Mouse (Mus musculus): ENCODE data around the gene Ppfibp2. TPM values are rescaled to one million over a fixed set of nuclear protein-coding genes. Genes with fewer than 3 reads are reported as not detected.

The Ppfibp2 gene
- polyA plus RNA-seq, 1 experiment = 0.60 TPM

DNA sequence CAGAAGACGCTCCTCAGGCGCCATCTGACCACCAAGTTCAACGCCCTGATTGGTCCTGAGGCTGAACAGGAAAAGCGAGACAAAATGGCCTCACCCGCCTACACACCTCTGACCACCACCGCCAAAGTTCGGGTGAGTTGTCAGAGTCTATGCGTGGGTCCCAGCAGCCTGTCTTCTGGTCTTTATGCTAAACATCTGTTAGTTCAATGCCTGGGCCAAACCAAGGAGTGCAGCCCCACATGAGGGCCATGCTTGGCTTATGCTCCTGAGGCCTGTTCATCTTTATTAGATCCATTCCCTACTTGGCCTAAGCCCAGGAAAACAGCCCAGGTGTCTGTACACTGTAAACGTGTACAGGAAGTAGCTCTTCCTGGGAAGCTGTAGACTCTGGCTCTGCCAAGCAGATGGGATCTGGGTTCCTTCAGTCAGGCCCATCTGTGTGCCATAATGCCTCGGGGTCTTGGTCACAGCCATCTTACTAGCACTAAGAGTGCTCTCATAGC is 148.0 kb downstream of the Ppfibp2 start:
- no peak overlapping the region for H3K4me2 ChIP-seq (ENCODE audit: low read depth)
- no peaks in the 10 kb centered on the region for H3K36me3 ChIP-seq (ENCODE audit: control insufficient read depth, insufficient read depth)

DNA sequence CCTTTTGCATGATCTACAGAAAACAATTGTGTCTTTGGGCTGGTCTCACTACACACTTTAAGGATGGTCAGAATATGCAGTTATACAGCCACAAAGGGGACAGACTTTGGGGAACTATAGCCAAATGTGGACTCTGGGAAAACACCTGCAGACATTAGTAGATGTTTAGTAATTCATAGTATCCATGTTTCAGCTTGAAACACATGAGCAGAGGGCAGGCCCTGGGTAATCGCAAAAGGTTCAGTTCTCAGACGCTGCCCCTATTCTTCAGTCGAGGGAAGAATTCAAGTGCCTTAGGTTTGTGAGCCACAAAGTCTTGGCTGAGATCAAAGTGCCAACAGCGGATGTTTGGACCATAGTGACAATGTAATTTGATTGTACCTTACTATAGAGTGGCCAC is 149.4 kb downstream of the Ppfibp2 start:
- no peak overlapping the region for H3K4me3 ChIP-seq

More for the DNA sequence above, 148.0 kb downstream of the Ppfibp2 start:
- TF ChIP-seq TCF12 (IDR thresholded peaks at IDR 0.05; ENCODE audit: insufficient read depth, poor library complexity, severe bottlenecking) (no peak), POLR2A (IDR thresholded peaks at IDR 0.05; ENCODE audit: insufficient read length, low read depth) (no peak), MYOD1 (IDR thresholded peaks at IDR 0.05; ENCODE audit: control insufficient read depth in 1 of 3, insufficient read length in 2 of 3, low read depth in 2 of 3) (no peak), CEBPB (IDR thresholded peaks at IDR 0.05; ENCODE audit: insufficient read depth, poor library complexity, severe bottlenecking) (no peak), MAX (IDR thresholded peaks at IDR 0.05; ENCODE audit: low read depth) (no peak), TCF3 (IDR thresholded peaks at IDR 0.05; ENCODE audit: insufficient read length, low read depth) (no peak), E2F4 (IDR thresholded peaks at IDR 0.05; ENCODE audit: insufficient read depth) (no peak), POLR2AphosphoS2 (IDR thresholded peaks at IDR 0.05; ENCODE audit: insufficient read length, low read depth) (no peak), REST (IDR thresholded peaks at IDR 0.05; ENCODE audit: insufficient read depth, insufficient read length) (no peak), SRF (IDR thresholded peaks at IDR 0.05; ENCODE audit: control insufficient read depth, insufficient read length, low read depth) (no peak), USF1 (IDR thresholded peaks at IDR 0.05; ENCODE audit: low read depth) (no peak), MYOG (IDR thresholded peaks at IDR 0.05; ENCODE audit: control insufficient read depth in 1 of 3, insufficient read depth in 1 of 3, insufficient read length in 2 of 3, low read depth in 2 of 3) (no peak)
- Histone ChIP-seq H3K4me3 (no peak overlapping the region), H3K79me2 (ENCODE audit: control insufficient read depth, insufficient read depth) (no peaks in the 10 kb centered on the region), H3K27me3 (ENCODE audit: control insufficient read depth, insufficient read depth, insufficient read length) (no peaks in the 10 kb centered on the region), H3ac (ENCODE audit: control insufficient read depth, insufficient read length) (no peak overlapping the region)

DNA sequence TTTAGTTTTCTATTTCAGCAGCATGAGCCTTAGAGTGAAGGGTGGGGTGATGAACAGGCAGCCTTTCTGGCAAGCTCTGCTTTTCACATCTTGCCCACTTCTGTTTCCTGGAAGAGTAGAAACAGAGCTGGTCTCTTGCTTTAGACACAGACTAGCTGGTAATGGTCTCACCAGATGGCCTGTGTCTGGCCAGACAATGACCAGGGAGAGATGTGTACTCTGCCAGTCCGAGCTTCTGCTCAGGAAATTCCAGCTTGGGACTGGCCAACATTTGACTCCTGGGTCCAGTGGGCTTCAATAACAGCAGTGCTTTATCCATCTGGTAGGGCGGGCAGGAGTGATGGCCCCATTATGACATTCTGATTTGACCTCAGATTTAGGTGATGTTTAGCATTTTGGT is 150.1 kb downstream of the Ppfibp2 start:
- Histone ChIP-seq H3K79me2 (ENCODE audit: control insufficient read depth, insufficient read depth) (no peaks in the 10 kb centered on the region), H3K27me3 (ENCODE audit: control insufficient read depth, insufficient read depth, insufficient read length) (no peaks in the 10 kb centered on the region), H3ac (ENCODE audit: control insufficient read depth, insufficient read length) (no peak overlapping the region), H3K4me3 (no peak overlapping the region), H3K4me2 (ENCODE audit: low read depth) (no peak overlapping the region), H3K36me3 (ENCODE audit: control insufficient read depth, insufficient read depth) (no peaks in the 10 kb centered on the region)
- TF ChIP-seq E2F4 (IDR thresholded peaks at IDR 0.05; ENCODE audit: insufficient read depth) (no peak), POLR2AphosphoS2 (IDR thresholded peaks at IDR 0.05; ENCODE audit: insufficient read length, low read depth) (no peak), MYOD1 (IDR thresholded peaks at IDR 0.05; ENCODE audit: control insufficient read depth in 1 of 3, insufficient read length in 2 of 3, low read depth in 2 of 3) (no peak), USF1 (IDR thresholded peaks at IDR 0.05; ENCODE audit: low read depth) (no peak), MAX (IDR thresholded peaks at IDR 0.05; ENCODE audit: low read depth) (no peak), MYOG (IDR thresholded peaks at IDR 0.05; ENCODE audit: control insufficient read depth in 1 of 3, insufficient read depth in 1 of 3, insufficient read length in 2 of 3, low read depth in 2 of 3) (no peak), POLR2A (IDR thresholded peaks at IDR 0.05; ENCODE audit: insufficient read length, low read depth) (no peak), SRF (IDR thresholded peaks at IDR 0.05; ENCODE audit: control insufficient read depth, insufficient read length, low read depth) (no peak), REST (IDR thresholded peaks at IDR 0.05; ENCODE audit: insufficient read depth, insufficient read length) (no peak), CEBPB (IDR thresholded peaks at IDR 0.05; ENCODE audit: insufficient read depth, poor library complexity, severe bottlenecking) (no peak), TCF3 (IDR thresholded peaks at IDR 0.05; ENCODE audit: insufficient read length, low read depth) (no peak), TCF12 (IDR thresholded peaks at IDR 0.05; ENCODE audit: insufficient read depth, poor library complexity, severe bottlenecking) (no peak)

More for the DNA sequence above, 149.4 kb downstream of the Ppfibp2 start:
- Histone ChIP-seq H3K36me3 (ENCODE audit: control insufficient read depth, insufficient read depth) (no peaks in the 10 kb centered on the region), H3K4me2 (ENCODE audit: low read depth) (no peak overlapping the region), H3K79me2 (ENCODE audit: control insufficient read depth, insufficient read depth) (no peaks in the 10 kb centered on the region), H3ac (ENCODE audit: control insufficient read depth, insufficient read length) (no peak overlapping the region), H3K27me3 (ENCODE audit: control insufficient read depth, insufficient read depth, insufficient read length) (no peaks in the 10 kb centered on the region)
- TF ChIP-seq MYOG (IDR thresholded peaks at IDR 0.05; ENCODE audit: control insufficient read depth in 1 of 3, insufficient read depth in 1 of 3, insufficient read length in 2 of 3, low read depth in 2 of 3) (no peak), POLR2AphosphoS2 (IDR thresholded peaks at IDR 0.05; ENCODE audit: insufficient read length, low read depth) (no peak), TCF3 (IDR thresholded peaks at IDR 0.05; ENCODE audit: insufficient read length, low read depth) (no peak), USF1 (IDR thresholded peaks at IDR 0.05; ENCODE audit: low read depth) (no peak), TCF12 (IDR thresholded peaks at IDR 0.05; ENCODE audit: insufficient read depth, poor library complexity, severe bottlenecking) (no peak), CEBPB (IDR thresholded peaks at IDR 0.05; ENCODE audit: insufficient read depth, poor library complexity, severe bottlenecking) (no peak), SRF (IDR thresholded peaks at IDR 0.05; ENCODE audit: control insufficient read depth, insufficient read length, low read depth) (no peak), REST (IDR thresholded peaks at IDR 0.05; ENCODE audit: insufficient read depth, insufficient read length) (no peak), POLR2A (IDR thresholded peaks at IDR 0.05; ENCODE audit: insufficient read length, low read depth) (no peak)

DNA sequence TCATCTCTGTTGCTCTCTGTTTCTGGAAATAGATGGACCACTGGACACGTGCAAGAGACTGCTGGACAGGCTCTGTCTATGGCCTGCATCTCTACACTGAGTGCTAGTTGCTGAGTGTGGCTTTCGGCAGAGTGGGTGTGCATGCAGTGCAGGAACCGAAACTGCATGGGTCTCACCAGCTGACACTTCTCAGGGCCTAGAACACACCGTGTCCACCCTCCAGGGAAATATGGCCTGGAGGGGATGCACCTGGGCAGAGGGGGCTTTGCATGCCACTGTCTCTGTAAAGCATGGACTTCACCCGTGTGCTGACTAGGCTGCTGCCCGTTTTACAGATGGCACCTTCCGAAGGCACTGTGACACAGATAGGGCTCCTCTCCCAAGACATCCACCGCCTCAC is 151.0 kb downstream of the Ppfibp2 start:
- H3K4me2 ChIP-seq (ENCODE audit: low read depth) = no peak overlapping the region
- TF ChIP-seq POLR2AphosphoS2 (IDR thresholded peaks at IDR 0.05; ENCODE audit: insufficient read length, low read depth) = no peak
- TF ChIP-seq TCF3 (IDR thresholded peaks at IDR 0.05; ENCODE audit: insufficient read length, low read depth) = no peak
- no peak for TF ChIP-seq MYOD1 (IDR thresholded peaks at IDR 0.05; ENCODE audit: control insufficient read depth in 1 of 3, insufficient read length in 2 of 3, low read depth in 2 of 3)
- TF ChIP-seq TCF12 (IDR thresholded peaks at IDR 0.05; ENCODE audit: insufficient read depth, poor library complexity, severe bottlenecking) = no peak
- TF ChIP-seq USF1 (IDR thresholded peaks at IDR 0.05; ENCODE audit: low read depth) = no peak
- TF ChIP-seq CEBPB (IDR thresholded peaks at IDR 0.05; ENCODE audit: insufficient read depth, poor library complexity, severe bottlenecking) = no peak
- no peak for TF ChIP-seq POLR2A (IDR thresholded peaks at IDR 0.05; ENCODE audit: insufficient read length, low read depth)
- no peak for TF ChIP-seq E2F4 (IDR thresholded peaks at IDR 0.05; ENCODE audit: insufficient read depth)
- no peak for TF ChIP-seq SRF (IDR thresholded peaks at IDR 0.05; ENCODE audit: control insufficient read depth, insufficient read length, low read depth)
- no peaks in the 10 kb centered on the region for H3K36me3 ChIP-seq (ENCODE audit: control insufficient read depth, insufficient read depth)
- no peaks in the 10 kb centered on the region for H3K79me2 ChIP-seq (ENCODE audit: control insufficient read depth, insufficient read depth)
- no peaks in the 10 kb centered on the region for H3K27me3 ChIP-seq (ENCODE audit: control insufficient read depth, insufficient read depth, insufficient read length)
- no peak overlapping the region for H3ac ChIP-seq (ENCODE audit: control insufficient read depth, insufficient read length)
- H3K4me3 ChIP-seq = no peak overlapping the region
